In the genomic region with DNA sequence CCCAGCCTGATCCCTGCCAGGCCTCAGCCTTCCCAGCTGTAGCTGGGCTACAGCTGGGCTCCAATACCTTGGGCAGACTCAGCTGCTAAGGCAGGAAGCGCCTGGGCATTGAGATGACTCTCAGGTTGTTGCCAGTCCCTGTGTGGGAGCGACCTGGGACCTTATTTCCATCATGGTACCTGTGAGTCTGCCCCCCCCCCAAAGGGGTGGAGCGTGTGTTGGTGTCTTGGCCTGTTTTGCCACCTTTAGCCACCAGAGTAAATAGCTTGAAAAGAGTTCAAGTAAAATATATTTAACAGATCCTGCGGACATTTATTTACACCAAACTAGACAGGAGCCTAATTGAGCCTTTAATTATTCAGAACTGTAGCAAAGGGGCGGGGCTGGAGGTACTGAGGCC, we compare ENCODE assay signal across 27 mouse cellular contexts. TPM values are rescaled to one million over a fixed set of nuclear protein-coding genes. Genes with fewer than 3 reads are reported as not detected.
DNase-seq lines count a peak whose midpoint lies in the region; ATAC-seq and TF ChIP-seq lines count a peak whose summit lies in the region.
"Had no signal": no experiment of that assay in that cellular context is flagged by ENCODE, and none has a peak within 500 bp of the region (broad histone marks: within the 10 kb centered on the region; RNA-seq: fewer than 3 reads in every experiment).

No protein-coding gene starts in this region.

- peaks cover 4% of the 10 kb centered on the region; the same call in 1 of the 2 replicates for H3K4me1 ChIP-seq in cortical plate, adult 2 months (ENCODE audit: control insufficient read depth, insufficient read depth, low read length)
- H3K4me1 ChIP-seq in hindbrain, embryonic 15.5 days (replicated peaks) = peaks cover 88% of the 10 kb centered on the region

- H3K27me3 ChIP-seq in hindbrain, embryonic 15.5 days = no peaks in the 10 kb centered on the region
- H3K27me3 ChIP-seq: forebrain, embryonic 15.5 days had no signal

- TF ChIP-seq CTCF in layer of hippocampus, adult 2 months (conservative IDR thresholded peaks at IDR 0.05) = no peak
- no peak for TF ChIP-seq CTCF in cortical plate, adult 2 months (IDR thresholded peaks at IDR 0.05; ENCODE audit: extremely low read depth, insufficient read depth, low read length)

- H3K4me3 ChIP-seq in layer of hippocampus, adult 2 months = peak overlapping the region; percentile 86
- H3K4me3 ChIP-seq in cortical plate, adult 2 months (ENCODE audit: insufficient read depth, low read length) = peak overlapping the region; percentile 95; the same call in 1 of the 2 replicates
- no peak overlapping the region for H3K4me3 ChIP-seq in hindbrain, embryonic 15.5 days
- H3K4me3 ChIP-seq: embryonic facial prominence, embryonic 12.5 days; forebrain, embryonic 15.5 days; heart, adult 2 months; heart, embryonic 13.5 days; intestine, embryonic 15.5 days; limb, embryonic 12.5 days; liver, embryonic 15.5 days had no signal

- H3K4me2 ChIP-seq in hindbrain, embryonic 15.5 days = peak overlapping the region; percentile 10; the same call in 1 of the 2 replicates
- H3K4me2 ChIP-seq: embryonic facial prominence, embryonic 12.5 days; forebrain, embryonic 15.5 days; heart, embryonic 13.5 days; intestine, embryonic 15.5 days; limb, embryonic 12.5 days; liver, embryonic 15.5 days; lung, embryonic 14.5 days had no signal

- H3K27ac ChIP-seq in layer of hippocampus, adult 2 months = peak overlapping the region; percentile 97
- 0 out of 2 replicates have a peak overlapping the region, but pooled peaks have one; percentile 14 for H3K27ac ChIP-seq in cortical plate, adult 2 months (ENCODE audit: insufficient read depth, low read length)
- no peak overlapping the region; the same call in 1 of the 2 replicates for H3K27ac ChIP-seq in hindbrain, embryonic 15.5 days (replicated peaks)
- H3K27ac ChIP-seq: embryonic facial prominence, embryonic 12.5 days; forebrain, embryonic 15.5 days; heart, adult 2 months; heart, embryonic 13.5 days; intestine, embryonic 15.5 days; limb, embryonic 12.5 days; liver, embryonic 15.5 days had no signal

- WGBS in hindbrain, embryonic 15.5 days = 77% methylated on average over 5 of the region's 5 CpGs

- TF ChIP-seq POLR2A in cortical plate, adult 2 months (IDR thresholded peaks at IDR 0.05; ENCODE audit: extremely low read depth, insufficient read depth, low read length) = no peak

- H3K9me3 ChIP-seq in hindbrain, embryonic 15.5 days = no peaks in the 10 kb centered on the region
- H3K9me3 ChIP-seq: embryonic facial prominence, embryonic 12.5 days; forebrain, embryonic 15.5 days; heart, embryonic 13.5 days; intestine, embryonic 15.5 days; limb, embryonic 12.5 days; liver, embryonic 15.5 days had no signal

- H3K36me3 ChIP-seq in hindbrain, embryonic 15.5 days = no peaks in the 10 kb centered on the region; the same call in 1 of the 2 replicates
- H3K36me3 ChIP-seq: embryonic facial prominence, embryonic 12.5 days; forebrain, embryonic 15.5 days; heart, embryonic 13.5 days; intestine, embryonic 15.5 days; liver, embryonic 15.5 days had no signal

- peak; percentile 55 for DNase-seq in cerebellum, adult 9-11 months
- DNase-seq in cerebellum, postnatal 14 days = no peak
- DNase-seq in layer of hippocampus, adult 2 months (ENCODE audit: low spot score in 2 of 2) = no peak
- no peak for DNase-seq in layer of hippocampus, postnatal 14 days (ENCODE audit: low spot score in 2 of 2)
- DNase-seq in adrenal gland, postnatal 25 days = no peak
- DNase-seq: adrenal gland, postnatal 36 days; embryo, embryonic 11 days; heart, adult 2 months; heart, postnatal 10 days; kidney, adult 2 months; kidney, postnatal 36 days; layer of hippocampus, postnatal 36 days; lung, embryonic 14.5 days; lung, postnatal 14 days; right cerebral cortex, adult 18-20 months; spleen, adult 18-20 months; thymus, postnatal 14 days had no signal

- ATAC-seq in hindbrain, embryonic 15.5 days (ENCODE audit: low FRiP score, low read depth) = no peak
- ATAC-seq: CD4-positive, CD25-positive, alpha-beta regulatory T cell, adult 4 months; forebrain, embryonic 15.5 days; intestine, embryonic 15.5 days had no signal

- no peak overlapping the region for H3K9ac ChIP-seq in hindbrain, embryonic 15.5 days
- H3K9ac ChIP-seq: embryonic facial prominence, embryonic 12.5 days; forebrain, embryonic 15.5 days; heart, embryonic 13.5 days; intestine, embryonic 15.5 days; limb, embryonic 12.5 days; liver, embryonic 15.5 days; lung, embryonic 14.5 days had no signal

RNA-seq across cellular contexts. Expression of a gene that starts 16.4 kb away (rescaled TPM):
- total RNA-seq in layer of hippocampus, adult 2 months (2021) = 1,000 to 10,000 TPM; 1,799 to 1,811 TPM
- 1,000 to 10,000 TPM; 1,124 to 1,184 TPM for total RNA-seq in layer of hippocampus, postnatal 14 days (2021)
- polyA plus RNA-seq in cortical plate, adult 2 months (2012; rRNA removed) = 1,426 and 1,489 TPM in 2 replicates
- 343 and 372 TPM in 2 replicates for polyA plus RNA-seq in hindbrain, embryonic 15.5 days (2015; fragmentation: Nextera tagmentation; extraction: Ambion mirVana)
- 32.8 and 33.7 TPM in 2 replicates for total RNA-seq in adrenal gland, postnatal 25 days (2021)
- total RNA-seq: hematopoietic stem cell, adult 5-6 weeks had no signal
- polyA plus RNA-seq: CD4-positive, CD25-positive, alpha-beta regulatory T cell, adult 4 months had no signal

Comparison
In these comparisons a context has a peak if more than half of its experiments do, and no peak if none do; other contexts are left out.
1. RNA of a gene that starts 16.4 kb away (total RNA-seq): 1,799 to 1,811 TPM in layer of hippocampus, adult 2 months and 1,124 to 1,184 TPM in layer of hippocampus, postnatal 14 days; 32.8 to 33.7 TPM in adrenal gland, postnatal 25 days; every median in the first group is over 10 times any median in the second.